Mouse (Mus musculus): ENCODE data around the gene Sipa1l1. TPM values are rescaled to one million over a fixed set of nuclear protein-coding genes. Genes with fewer than 3 reads are reported as not detected.
A peak's percentile ranks its signal among the peaks of the same experiment; 100 is the strongest.

Sipa1l1 gene
- polyA plus RNA-seq, 1 experiment from 2014 or later = 37.2 TPM

DNA sequence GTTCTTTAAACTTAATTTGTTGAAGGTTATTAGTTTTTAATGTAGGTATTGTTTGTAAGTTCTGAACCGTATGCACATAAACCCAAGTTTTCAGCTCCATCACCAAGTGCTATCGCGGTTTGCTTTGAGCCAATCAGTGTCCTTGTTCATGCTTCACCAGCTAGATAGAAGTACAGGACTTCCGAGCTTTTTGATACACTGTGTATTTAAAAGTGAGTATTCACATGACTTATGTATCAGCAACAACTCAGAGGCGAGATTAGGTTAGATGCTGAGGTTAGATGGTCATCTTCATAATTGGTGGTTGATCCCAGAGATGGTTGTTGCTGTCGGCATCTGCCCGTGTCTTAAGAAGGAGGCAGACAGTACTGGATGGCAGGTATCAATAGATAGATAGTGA, 55.7 kb downstream of the Sipa1l1 start:
- Histone ChIP-seq H3K36me3 (ENCODE audit: control insufficient read depth, insufficient read depth, low read length) (no peaks in the 10 kb centered on the region), H3K9ac (ENCODE audit: low read depth, low read length) (no peak overlapping the region), H3K4me1 (ENCODE audit: control insufficient read depth, insufficient read depth, low read length) (peaks cover 38% of the 10 kb centered on the region), H3K27me3 (ENCODE audit: control insufficient read depth, insufficient read depth, low read length) (no peaks in the 10 kb centered on the region), H3K27ac (ENCODE audit: low read depth, low read length) (no peak overlapping the region), H3K4me2 (no peak overlapping the region), H3K4me3 (ENCODE audit: low read depth, low read length) (no peak overlapping the region), H3K9me3 (replicated peaks; ENCODE audit: control insufficient read depth, low read length) (no peaks in the 10 kb centered on the region)
- no peak for ATAC-seq (replicated peaks; ENCODE audit: insufficient number of reproducible peaks, low FRiP score, low TSS enrichment)
- WGBS (ENCODE audit: insufficient replicate concordance) = 85% methylated on average over 7 of the region's 7 CpGs

DNA sequence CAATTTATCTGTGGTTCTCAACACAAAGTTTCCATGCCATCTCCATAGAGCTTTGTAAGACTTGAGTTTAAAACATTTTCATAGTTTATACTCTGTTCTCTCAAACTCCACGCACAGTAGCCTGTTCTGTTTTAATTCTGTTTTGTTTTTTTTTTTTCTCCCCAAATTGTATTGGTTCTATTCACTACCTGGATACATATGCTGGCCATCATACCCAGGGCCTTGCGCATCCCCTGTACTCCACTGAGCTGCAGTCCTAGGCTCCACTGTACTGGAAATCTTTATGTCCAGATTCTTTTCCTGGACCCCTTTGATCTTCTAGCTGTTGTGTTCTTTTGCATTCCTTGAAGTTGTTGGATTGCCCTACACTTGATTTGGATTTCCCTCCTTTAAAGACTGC, 56.2 kb downstream of the Sipa1l1 start:
- Histone ChIP-seq H3K9ac (ENCODE audit: low read depth, low read length) (no peak overlapping the region), H3K27ac (ENCODE audit: low read depth, low read length) (no peak overlapping the region), H3K9me3 (replicated peaks; ENCODE audit: control insufficient read depth, low read length) (no peaks in the 10 kb centered on the region), H3K4me1 (ENCODE audit: control insufficient read depth, insufficient read depth, low read length) (peaks cover 42% of the 10 kb centered on the region), H3K36me3 (ENCODE audit: control insufficient read depth, insufficient read depth, low read length) (no peaks in the 10 kb centered on the region), H3K4me3 (ENCODE audit: low read depth, low read length) (no peak overlapping the region), H3K27me3 (ENCODE audit: control insufficient read depth, insufficient read depth, low read length) (no peaks in the 10 kb centered on the region), H3K4me2 (no peak overlapping the region)
- 87% methylated on average over 2 of the region's 2 CpGs for WGBS (ENCODE audit: insufficient replicate concordance)
- no peak for ATAC-seq (replicated peaks; ENCODE audit: insufficient number of reproducible peaks, low FRiP score, low TSS enrichment)

DNA sequence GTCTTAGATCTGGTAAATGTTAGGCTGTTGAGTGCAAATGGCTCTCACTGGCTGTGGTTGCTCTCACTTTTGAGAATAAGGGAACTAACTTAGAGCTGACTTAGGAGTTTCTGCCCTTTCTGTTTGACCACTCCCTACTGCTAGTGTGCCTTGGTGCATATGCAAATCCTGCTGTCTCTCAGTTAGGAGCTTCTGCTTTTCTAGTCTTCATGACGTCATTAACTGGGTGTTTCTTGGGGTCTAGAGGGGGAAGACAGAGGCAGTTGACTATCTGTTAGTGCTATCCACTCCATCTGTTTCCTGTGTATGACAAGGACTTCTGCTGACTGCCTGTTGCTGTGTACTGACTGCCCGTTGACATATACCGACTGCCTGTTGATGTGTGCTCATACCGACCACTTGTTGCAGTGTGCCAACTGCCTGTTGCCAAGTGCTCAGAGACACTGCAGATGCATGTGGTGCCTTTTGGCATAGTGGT, 56.7 kb downstream of the Sipa1l1 start:
- Histone ChIP-seq H3K27me3 (ENCODE audit: control insufficient read depth, insufficient read depth, low read length) (no peaks in the 10 kb centered on the region), H3K4me3 (ENCODE audit: low read depth, low read length) (no peak overlapping the region), H3K27ac (ENCODE audit: low read depth, low read length) (no peak overlapping the region), H3K9me3 (replicated peaks; ENCODE audit: control insufficient read depth, low read length) (no peaks in the 10 kb centered on the region), H3K4me2 (no peak overlapping the region), H3K9ac (ENCODE audit: low read depth, low read length) (no peak overlapping the region), H3K4me1 (ENCODE audit: control insufficient read depth, insufficient read depth, low read length) (peaks cover 46% of the 10 kb centered on the region), H3K36me3 (ENCODE audit: control insufficient read depth, insufficient read depth, low read length) (no peaks in the 10 kb centered on the region)
- 20% methylated on average over 4 of the region's 4 CpGs for WGBS (ENCODE audit: insufficient replicate concordance)
- ATAC-seq (replicated peaks; ENCODE audit: insufficient number of reproducible peaks, low FRiP score, low TSS enrichment) = no peak

DNA sequence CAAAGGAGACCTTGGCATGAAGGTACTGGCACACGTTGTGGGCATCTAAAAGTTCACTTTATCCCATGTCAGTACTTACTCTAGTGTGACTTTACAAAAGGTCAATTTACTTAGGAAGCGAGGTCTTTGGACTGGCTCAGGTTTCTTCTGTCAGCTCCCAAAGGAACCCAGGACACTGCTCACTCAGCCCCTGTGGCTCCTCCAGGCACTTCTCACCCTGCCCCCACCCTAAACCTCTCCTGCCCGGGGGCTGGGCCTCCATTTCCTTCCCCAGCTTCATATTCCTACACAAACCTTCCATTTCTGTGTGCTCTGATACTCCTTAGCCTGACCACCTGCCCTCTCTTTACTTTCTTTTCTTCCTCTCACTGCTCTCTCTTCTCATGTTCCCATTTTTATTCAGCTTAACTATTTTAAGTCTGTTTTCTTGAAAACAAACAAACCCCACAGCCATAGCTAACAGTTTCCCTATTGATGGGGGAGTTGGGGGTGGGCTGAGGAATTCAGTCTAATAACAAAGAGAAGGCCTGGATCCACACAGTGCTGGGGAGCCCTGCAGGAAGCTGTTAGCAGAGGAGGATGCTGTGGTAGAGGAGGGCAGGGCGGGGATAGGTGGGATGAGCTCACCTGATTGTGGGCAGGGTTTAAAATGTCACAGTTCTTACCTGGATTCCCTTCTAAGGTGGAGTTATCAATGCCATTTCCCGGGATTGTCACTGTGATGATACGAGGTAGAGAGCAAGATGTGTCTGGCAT, 57.4 kb downstream of the Sipa1l1 start:
- H3K9ac ChIP-seq (ENCODE audit: low read depth, low read length) = no peak overlapping the region
- WGBS (ENCODE audit: insufficient replicate concordance) = 42% methylated on average over 6 of the region's 6 CpGs
- H3K27ac ChIP-seq (ENCODE audit: low read depth, low read length) = no peak overlapping the region
- H3K4me3 ChIP-seq (ENCODE audit: low read depth, low read length) = no peak overlapping the region
- H3K36me3 ChIP-seq (ENCODE audit: control insufficient read depth, insufficient read depth, low read length) = no peaks in the 10 kb centered on the region
- H3K4me2 ChIP-seq = no peak overlapping the region
- no peak for ATAC-seq (replicated peaks; ENCODE audit: insufficient number of reproducible peaks, low FRiP score, low TSS enrichment)
- H3K9me3 ChIP-seq (replicated peaks; ENCODE audit: control insufficient read depth, low read length) = no peaks in the 10 kb centered on the region
- no peaks in the 10 kb centered on the region for H3K27me3 ChIP-seq (ENCODE audit: control insufficient read depth, insufficient read depth, low read length)
- H3K4me1 ChIP-seq (ENCODE audit: control insufficient read depth, insufficient read depth, low read length) = peaks cover 51% of the 10 kb centered on the region

DNA sequence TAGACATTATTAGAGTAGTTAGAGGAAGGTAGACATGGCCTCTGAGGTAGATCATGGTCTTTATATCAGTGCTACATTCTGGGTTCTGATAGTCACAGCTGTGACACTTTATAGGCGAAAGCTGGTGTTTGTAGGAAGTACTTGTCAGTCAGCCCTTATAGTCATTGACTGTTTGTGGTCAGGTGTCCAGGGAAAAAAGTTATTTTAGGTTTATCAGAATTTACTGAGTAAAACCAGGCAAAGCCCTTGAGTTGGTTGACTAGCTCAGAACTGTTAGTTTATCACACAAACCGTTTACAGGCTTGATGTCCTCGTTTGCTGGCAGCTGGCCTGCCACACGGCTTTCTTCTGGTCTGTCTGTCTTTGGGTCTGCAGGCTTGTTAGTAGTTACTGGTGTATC, 61.0 kb downstream of the Sipa1l1 start:
- no peak overlapping the region for H3K9ac ChIP-seq (ENCODE audit: low read depth, low read length)
- no peak overlapping the region for H3K4me2 ChIP-seq
- peaks cover 63% of the 10 kb centered on the region for H3K4me1 ChIP-seq (ENCODE audit: control insufficient read depth, insufficient read depth, low read length)
- no peaks in the 10 kb centered on the region for H3K9me3 ChIP-seq (replicated peaks; ENCODE audit: control insufficient read depth, low read length)
- H3K4me3 ChIP-seq (ENCODE audit: low read depth, low read length) = no peak overlapping the region
- WGBS (ENCODE audit: insufficient replicate concordance) = 39% methylated on average over 4 of the region's 4 CpGs
- H3K27me3 ChIP-seq (ENCODE audit: control insufficient read depth, insufficient read depth, low read length) = no peaks in the 10 kb centered on the region
- no peak for ATAC-seq (replicated peaks; ENCODE audit: insufficient number of reproducible peaks, low FRiP score, low TSS enrichment)
- no peak overlapping the region for H3K27ac ChIP-seq (ENCODE audit: low read depth, low read length)
- no peaks in the 10 kb centered on the region for H3K36me3 ChIP-seq (ENCODE audit: control insufficient read depth, insufficient read depth, low read length)

DNA sequence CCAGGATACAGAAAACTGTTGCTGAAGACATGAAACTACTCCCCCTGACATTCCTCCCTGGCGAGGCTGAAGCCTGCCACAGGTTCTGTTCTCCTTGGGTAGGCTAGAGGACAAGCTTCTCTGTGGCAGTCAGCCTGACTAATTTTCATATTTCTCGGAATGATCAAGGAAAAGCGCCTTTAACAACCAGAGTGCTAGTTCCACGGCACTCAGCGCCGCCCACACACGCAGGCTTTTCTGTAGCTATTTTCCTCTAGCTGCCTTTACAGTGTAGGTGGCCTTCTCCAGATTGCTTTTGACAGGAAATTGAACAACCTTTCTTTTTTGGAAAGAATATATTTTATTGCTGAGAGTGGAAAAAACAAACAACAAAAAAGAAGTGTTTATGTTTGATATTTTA, 62.1 kb downstream of the Sipa1l1 start:
- peaks cover 54% of the 10 kb centered on the region for H3K4me1 ChIP-seq (ENCODE audit: control insufficient read depth, insufficient read depth, low read length)
- WGBS (ENCODE audit: insufficient replicate concordance) = 59% methylated on average over 7 of the region's 7 CpGs

DNA sequence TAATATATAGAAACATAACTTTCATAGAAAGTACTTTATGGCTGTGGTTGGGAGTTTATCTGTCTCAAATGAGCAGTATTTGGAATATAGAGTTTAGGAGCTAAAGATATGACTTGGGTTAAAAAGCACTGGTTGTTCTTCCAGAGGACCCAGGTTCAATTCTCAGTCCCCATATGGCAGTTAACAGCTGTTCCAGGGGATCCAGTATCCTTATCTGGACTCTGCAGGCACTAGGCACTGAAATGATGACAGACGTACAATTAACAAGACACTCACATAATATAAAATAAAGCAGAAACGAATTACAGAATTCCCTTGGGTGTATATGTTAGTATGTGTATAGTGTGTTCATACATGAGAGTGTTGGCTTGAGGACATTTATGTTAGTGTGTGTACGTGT, 64.1 kb downstream of the Sipa1l1 start:
- H3K27me3 ChIP-seq (ENCODE audit: control insufficient read depth, insufficient read depth, low read length) = no peaks in the 10 kb centered on the region
- no peak for ATAC-seq (replicated peaks; ENCODE audit: insufficient number of reproducible peaks, low FRiP score, low TSS enrichment)
- no peak overlapping the region for H3K27ac ChIP-seq (ENCODE audit: low read depth, low read length)
- no peaks in the 10 kb centered on the region for H3K36me3 ChIP-seq (ENCODE audit: control insufficient read depth, insufficient read depth, low read length)
- WGBS (ENCODE audit: insufficient replicate concordance) = 69% methylated on average over 3 of the region's 3 CpGs
- H3K9ac ChIP-seq (ENCODE audit: low read depth, low read length) = no peak overlapping the region
- H3K4me1 ChIP-seq (ENCODE audit: control insufficient read depth, insufficient read depth, low read length) = peaks cover 50% of the 10 kb centered on the region
- H3K4me2 ChIP-seq = no peak overlapping the region
- no peak overlapping the region for H3K4me3 ChIP-seq (ENCODE audit: low read depth, low read length)
- no peaks in the 10 kb centered on the region for H3K9me3 ChIP-seq (replicated peaks; ENCODE audit: control insufficient read depth, low read length)

More for the DNA sequence above, 62.1 kb downstream of the Sipa1l1 start:
- Histone ChIP-seq H3K36me3 (ENCODE audit: control insufficient read depth, insufficient read depth, low read length) (no peaks in the 10 kb centered on the region), H3K9me3 (replicated peaks; ENCODE audit: control insufficient read depth, low read length) (no peaks in the 10 kb centered on the region), H3K4me2 (no peak overlapping the region), H3K27ac (ENCODE audit: low read depth, low read length) (0 out of 2 replicates have a peak overlapping the region, but pooled peaks have one; percentile 3), H3K4me3 (ENCODE audit: low read depth, low read length) (no peak overlapping the region), H3K9ac (ENCODE audit: low read depth, low read length) (no peak overlapping the region), H3K27me3 (ENCODE audit: control insufficient read depth, insufficient read depth, low read length) (no peaks in the 10 kb centered on the region)
- no peak for ATAC-seq (replicated peaks; ENCODE audit: insufficient number of reproducible peaks, low FRiP score, low TSS enrichment)

DNA sequence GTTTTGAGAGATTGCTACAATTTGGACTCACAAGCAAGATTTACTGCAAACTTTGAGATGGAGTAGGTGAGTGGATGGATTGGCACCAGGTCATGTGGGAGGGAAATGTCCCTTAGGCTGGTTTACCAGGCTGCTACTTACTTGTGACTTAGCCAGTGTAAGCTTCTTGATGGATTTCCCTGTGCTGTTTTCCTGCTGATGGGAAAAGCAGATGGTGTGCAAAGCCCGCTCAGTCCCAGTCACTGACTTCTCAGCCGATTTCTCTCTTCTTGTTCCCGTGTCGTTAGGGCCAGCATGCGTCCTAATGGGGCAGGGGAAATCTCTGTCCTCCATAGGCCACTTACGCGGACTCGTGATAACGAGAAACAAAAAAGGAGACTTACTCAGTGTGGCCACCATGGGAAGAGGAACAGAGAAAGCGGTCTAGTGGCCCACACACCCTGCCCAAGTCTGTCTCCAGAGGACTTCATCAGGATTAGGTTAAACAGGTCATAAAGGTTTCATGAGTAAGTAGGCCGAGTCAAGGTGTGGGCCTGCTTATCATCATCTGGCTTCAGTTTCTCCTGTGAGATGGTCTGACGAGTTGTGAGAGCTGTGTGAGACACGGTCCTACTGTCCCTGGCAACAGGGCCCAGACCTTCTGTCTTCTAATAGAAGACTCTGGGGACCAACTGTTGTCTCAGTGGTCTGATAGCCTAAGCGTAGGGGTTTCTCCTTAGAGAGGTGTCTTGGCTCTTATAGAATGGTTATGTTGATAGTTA, 65.5 kb downstream of the Sipa1l1 start:
- no peak overlapping the region for H3K9ac ChIP-seq (ENCODE audit: low read depth, low read length)
- no peak overlapping the region for H3K4me3 ChIP-seq (ENCODE audit: low read depth, low read length)
- WGBS (ENCODE audit: insufficient replicate concordance) = 70% methylated on average over 14 of the region's 14 CpGs
- no peaks in the 10 kb centered on the region for H3K36me3 ChIP-seq (ENCODE audit: control insufficient read depth, insufficient read depth, low read length)
- H3K27ac ChIP-seq (ENCODE audit: low read depth, low read length) = no peak overlapping the region
- H3K4me1 ChIP-seq (ENCODE audit: control insufficient read depth, insufficient read depth, low read length) = peaks cover 55% of the 10 kb centered on the region
- H3K9me3 ChIP-seq (replicated peaks; ENCODE audit: control insufficient read depth, low read length) = no peaks in the 10 kb centered on the region
- no peak overlapping the region; the same call in 1 of the 2 replicates for H3K4me2 ChIP-seq
- no peaks in the 10 kb centered on the region for H3K27me3 ChIP-seq (ENCODE audit: control insufficient read depth, insufficient read depth, low read length)
- no peak for ATAC-seq (replicated peaks; ENCODE audit: insufficient number of reproducible peaks, low FRiP score, low TSS enrichment)
